Mouse (Mus musculus): ENCODE measurements around the gene Rpia. TPM values are rescaled to one million over a fixed set of nuclear protein-coding genes. Genes with fewer than 3 reads are reported as not detected.
A peak's percentile ranks its signal among the peaks of the same experiment; 100 is the strongest.
"Not testable (repeated sequence)": the region's sequence is repeated elsewhere in the genome, so short reads cannot be mapped to it uniquely, and the experiment has no call there.

The Rpia gene
- polyA plus RNA-seq, 1 experiment = not detected

- peak overlapping the region; percentile 27; the same call in 1 of the 2 replicates for H3K27ac ChIP-seq (ENCODE audit: insufficient read depth, low read depth, low read length)
- 6% methylated on average over 23 of the region's 23 CpGs for WGBS
- peaks cover 5% of the 10 kb centered on the region for H3K4me1 ChIP-seq (ENCODE audit: control insufficient read depth, insufficient read depth, low read length)
- H3K4me3 ChIP-seq (ENCODE audit: insufficient read depth, low read depth, low read length) = peak overlapping the region; percentile 41
- TF ChIP-seq CTCF (IDR thresholded peaks at IDR 0.05; ENCODE audit: insufficient read depth, low read depth, low read length) (no peak), POLR2A (IDR thresholded peaks at IDR 0.05; ENCODE audit: insufficient read depth, low read depth, low read length) (0 out of 2 replicates have a peak, but pooled peaks have one; percentile 18)
Measured at GRCm38 (mm10) chr6:70824085-70824986, 32.3 kb upstream of the Rpia start.

GRCm38 (mm10) chr6:70823277-70823676, 31.2 kb upstream of the Rpia start:
- H3K4me3 ChIP-seq (ENCODE audit: insufficient read depth, low read depth, low read length); H3K27ac ChIP-seq (ENCODE audit: insufficient read depth, low read depth, low read length); H3K4me1 ChIP-seq (ENCODE audit: control insufficient read depth, insufficient read depth, low read length): not testable (repeated sequence)
- 81% methylated on average over 4 of the region's 4 CpGs for WGBS

- 50% methylated on average over 5 of the region's 5 CpGs for WGBS
- Histone ChIP-seq H3K27ac (ENCODE audit: insufficient read depth, low read depth, low read length) (no peak overlapping the region), H3K4me1 (ENCODE audit: control insufficient read depth, insufficient read depth, low read length) (peaks cover 5% of the 10 kb centered on the region), H3K4me3 (ENCODE audit: insufficient read depth, low read depth, low read length) (no peak overlapping the region)
- TF ChIP-seq CTCF (IDR thresholded peaks at IDR 0.05; ENCODE audit: insufficient read depth, low read depth, low read length) (no peak), POLR2A (IDR thresholded peaks at IDR 0.05; ENCODE audit: insufficient read depth, low read depth, low read length) (no peak)
Measured at GRCm38 (mm10) chr6:70822386-70822910, 30.4 kb upstream of the Rpia start.

DNA sequence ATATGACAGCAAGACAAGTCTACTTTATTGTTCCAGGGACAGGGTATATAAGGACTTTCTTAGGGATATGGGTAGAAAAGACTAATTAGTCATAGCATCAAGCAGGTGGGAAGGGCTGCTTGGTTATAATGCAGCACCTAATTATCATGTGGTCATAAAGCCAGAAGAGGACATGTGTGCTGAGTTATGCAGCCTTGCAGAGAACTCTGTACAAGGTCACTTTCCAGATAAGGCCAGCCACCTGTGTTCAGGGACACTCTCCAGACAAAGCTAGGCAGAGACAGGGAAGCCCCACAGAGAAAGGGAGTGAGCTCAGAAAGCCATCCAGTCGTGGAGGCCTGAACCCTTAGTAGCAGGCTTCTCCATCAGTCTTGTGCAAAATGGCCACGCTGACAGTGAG, 29.5 kb upstream of the Rpia start:
- Histone ChIP-seq H3K4me1 (ENCODE audit: control insufficient read depth, insufficient read depth, low read length) (peaks cover 5% of the 10 kb centered on the region), H3K4me3 (ENCODE audit: insufficient read depth, low read depth, low read length) (no peak overlapping the region), H3K27ac (ENCODE audit: insufficient read depth, low read depth, low read length) (no peak overlapping the region)
- TF ChIP-seq CTCF (IDR thresholded peaks at IDR 0.05; ENCODE audit: insufficient read depth, low read depth, low read length) = no peak
- TF ChIP-seq POLR2A (IDR thresholded peaks at IDR 0.05; ENCODE audit: insufficient read depth, low read depth, low read length) = no peak
- 80% methylated on average over 2 of the region's 2 CpGs for WGBS

DNA sequence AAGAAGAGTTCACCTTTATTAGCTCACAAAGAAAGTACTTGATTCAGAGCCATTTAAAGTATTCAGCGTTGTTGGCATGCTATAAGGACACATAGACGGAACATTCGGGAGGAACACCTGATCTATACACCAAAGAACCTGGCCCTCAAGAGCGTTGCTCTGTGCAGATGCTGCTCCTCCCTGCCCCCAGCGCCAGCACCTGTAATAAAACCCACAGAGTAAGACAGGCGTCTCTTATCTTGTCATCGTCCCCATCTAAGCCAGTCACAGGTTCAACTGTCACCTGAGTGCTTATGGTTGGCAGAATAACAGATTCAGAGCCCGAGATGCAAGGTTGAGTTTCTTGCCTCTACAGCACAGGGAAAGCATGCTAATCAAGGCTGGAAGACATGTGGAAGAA, 23.4 kb upstream of the Rpia start:
- Histone ChIP-seq H3K27ac (ENCODE audit: insufficient read depth, low read depth, low read length) (no peak overlapping the region), H3K4me1 (ENCODE audit: control insufficient read depth, insufficient read depth, low read length) (no peaks in the 10 kb centered on the region), H3K4me3 (ENCODE audit: insufficient read depth, low read depth, low read length) (no peak overlapping the region)
- TF ChIP-seq CTCF (IDR thresholded peaks at IDR 0.05; ENCODE audit: insufficient read depth, low read depth, low read length) = no peak
- TF ChIP-seq POLR2A (IDR thresholded peaks at IDR 0.05; ENCODE audit: insufficient read depth, low read depth, low read length) = no peak
- WGBS = 91% methylated on average over 8 of the region's 8 CpGs

- no peaks in the 10 kb centered on the region for H3K4me1 ChIP-seq (ENCODE audit: control insufficient read depth, insufficient read depth, low read length)
- no peak overlapping the region for H3K4me3 ChIP-seq (ENCODE audit: insufficient read depth, low read depth, low read length)
- TF ChIP-seq POLR2A (IDR thresholded peaks at IDR 0.05; ENCODE audit: insufficient read depth, low read depth, low read length) = no peak
- TF ChIP-seq CTCF (IDR thresholded peaks at IDR 0.05; ENCODE audit: insufficient read depth, low read depth, low read length) = no peak
- no peak overlapping the region for H3K27ac ChIP-seq (ENCODE audit: insufficient read depth, low read depth, low read length)
- whole genome bisulfite sequencing = 90% methylated on average over 4 of the region's 4 CpGs
Measured at GRCm38 (mm10) chr6:70814629-70814950, 22.6 kb upstream of the Rpia start.

DNA sequence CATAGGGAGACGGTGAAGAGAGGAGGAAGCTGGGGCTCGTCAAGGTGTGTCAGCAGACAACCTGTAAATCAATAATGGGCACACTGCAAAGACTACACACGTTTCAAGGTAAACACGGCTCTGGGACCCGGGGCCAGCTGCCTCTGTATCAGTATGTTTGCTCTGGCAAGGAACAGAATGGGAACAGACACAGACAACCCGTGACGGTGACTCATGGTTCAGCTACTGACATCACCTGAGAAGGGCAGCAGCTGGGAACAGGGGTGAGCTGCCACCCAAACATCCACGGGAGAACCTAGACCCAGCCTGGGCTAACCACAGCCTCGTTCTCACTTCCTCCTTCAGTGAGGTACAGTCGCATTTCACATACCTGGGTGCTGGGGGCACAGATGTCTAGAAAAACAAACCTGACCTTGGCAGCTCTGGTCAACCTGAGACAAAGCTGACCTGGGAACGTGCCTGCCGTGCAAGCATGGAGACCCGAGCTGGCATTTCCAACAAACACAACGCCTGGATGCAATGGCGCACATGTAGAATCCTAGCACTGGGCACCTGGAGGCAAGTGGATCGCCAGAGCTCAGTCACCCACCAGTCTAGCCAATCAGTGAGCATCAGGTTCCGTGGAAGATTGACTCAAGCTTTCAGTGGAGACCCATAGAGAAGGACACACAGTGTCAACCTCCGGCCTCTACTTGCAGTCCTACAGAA, 22.0 kb upstream of the Rpia start:
- Histone ChIP-seq H3K4me1 (ENCODE audit: control insufficient read depth, insufficient read depth, low read length) (no peaks in the 10 kb centered on the region), H3K4me3 (ENCODE audit: insufficient read depth, low read depth, low read length) (no peak overlapping the region), H3K27ac (ENCODE audit: insufficient read depth, low read depth, low read length) (no peak overlapping the region)
- TF ChIP-seq POLR2A (IDR thresholded peaks at IDR 0.05; ENCODE audit: insufficient read depth, low read depth, low read length) (no peak), CTCF (IDR thresholded peaks at IDR 0.05; ENCODE audit: insufficient read depth, low read depth, low read length) (no peak)
- 91% methylated on average over 18 of the region's 18 CpGs for WGBS

GRCm38 (mm10) chr6:70812526-70812895, 20.5 kb upstream of the Rpia start:
- TF ChIP-seq CTCF (IDR thresholded peaks at IDR 0.05; ENCODE audit: insufficient read depth, low read depth, low read length) (no peak), POLR2A (IDR thresholded peaks at IDR 0.05; ENCODE audit: insufficient read depth, low read depth, low read length) (no peak)
- 50% methylated on average over 4 of the region's 4 CpGs for WGBS
- no peak overlapping the region for H3K27ac ChIP-seq (ENCODE audit: insufficient read depth, low read depth, low read length)

More at GRCm38 (mm10) chr6:70812526-70812895, 20.5 kb upstream of the Rpia start:
- H3K4me1 ChIP-seq (ENCODE audit: control insufficient read depth, insufficient read depth, low read length) = no peaks in the 10 kb centered on the region
- no peak overlapping the region for H3K4me3 ChIP-seq (ENCODE audit: insufficient read depth, low read depth, low read length)

All from olfactory bulb, adult 2 months (tissue).